Mouse (Mus musculus): Measurements from ENCODE around the gene Micu1. TPM values are rescaled to one million over a fixed set of nuclear protein-coding genes. Genes with fewer than 3 reads are reported as not detected.

Micu1 gene
- polyA plus RNA-seq, 1 experiment from 2014 or later: 72.3 TPM

DNA sequence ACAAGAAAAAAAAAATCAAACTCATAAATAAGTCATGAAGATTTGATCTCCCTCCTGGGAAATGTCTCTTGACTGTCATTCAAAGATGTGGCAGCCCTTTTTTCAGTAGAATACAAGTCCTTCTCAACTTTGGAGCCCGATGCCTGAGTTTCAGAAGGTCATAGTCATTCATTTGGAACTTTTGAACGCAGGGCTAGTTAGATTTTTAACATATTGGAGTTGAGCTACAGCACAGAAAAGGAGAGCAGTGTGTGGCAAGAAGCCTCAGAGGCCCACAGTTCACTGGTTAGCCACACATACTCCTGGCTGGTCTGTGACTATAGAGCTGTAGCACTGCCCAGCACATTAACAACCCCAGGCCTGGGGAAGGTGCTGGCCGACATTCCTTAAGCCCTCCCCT is 96.1 kb downstream of the Micu1 start:
- no peak overlapping the region for H3K4me3 ChIP-seq
- no peak overlapping the region for H3K27ac ChIP-seq
- H3K9me3 ChIP-seq: no peaks in the 10 kb centered on the region
- H3K4me2 ChIP-seq: no peak overlapping the region
- 78% methylated on average over 3 of the region's 3 CpGs for WGBS
- no peak for ATAC-seq (ENCODE audit: borderline replicate concordance, extremely low read depth, low FRiP score, low TSS enrichment)
- H3K9ac ChIP-seq: no peak overlapping the region
- H3K36me3 ChIP-seq: 0 out of 2 replicates have a peak, but pooled peaks cover 4% of the 10 kb centered on the region
- no peaks in the 10 kb centered on the region for H3K27me3 ChIP-seq
- H3K4me1 ChIP-seq: peaks cover 10% of the 10 kb centered on the region; the same call in 1 of the 2 replicates

- ATAC-seq (ENCODE audit: borderline replicate concordance, extremely low read depth, low FRiP score, low TSS enrichment): no peak
- H3K4me3 ChIP-seq: no peak overlapping the region
- H3K9me3 ChIP-seq: no peaks in the 10 kb centered on the region
- no peak overlapping the region for H3K4me2 ChIP-seq
- H3K9ac ChIP-seq: no peak overlapping the region
- no peak overlapping the region for H3K27ac ChIP-seq
- no peaks in the 10 kb centered on the region for H3K36me3 ChIP-seq
- no peaks in the 10 kb centered on the region for H3K27me3 ChIP-seq
- H3K4me1 ChIP-seq: peaks cover 10% of the 10 kb centered on the region; the same call in 1 of the 2 replicates
- 35% methylated on average over 13 of the region's 13 CpGs for WGBS
Observed at GRCm38 (mm10) chr10:59799303-59800044, 97.2 kb downstream of the Micu1 start.

GRCm38 (mm10) chr10:59800159-59800558 is 97.9 kb downstream of the Micu1 start:
- WGBS: 44% methylated on average over 10 of the region's 10 CpGs
- no peak overlapping the region for H3K9ac ChIP-seq
- H3K4me1 ChIP-seq: peaks cover 10% of the 10 kb centered on the region; the same call in 1 of the 2 replicates
- no peak overlapping the region for H3K4me3 ChIP-seq
- ATAC-seq (ENCODE audit: borderline replicate concordance, extremely low read depth, low FRiP score, low TSS enrichment): no peak
- no peaks in the 10 kb centered on the region for H3K9me3 ChIP-seq
- no peak overlapping the region for H3K27ac ChIP-seq
- no peaks in the 10 kb centered on the region for H3K27me3 ChIP-seq
- H3K36me3 ChIP-seq: no peaks in the 10 kb centered on the region
- H3K4me2 ChIP-seq: no peak overlapping the region

GRCm38 (mm10) chr10:59800826-59801501 is 98.7 kb downstream of the Micu1 start:
- H3K4me1 ChIP-seq: peaks cover 10% of the 10 kb centered on the region; the same call in 1 of the 2 replicates
- H3K36me3 ChIP-seq: no peaks in the 10 kb centered on the region
- H3K27me3 ChIP-seq: no peaks in the 10 kb centered on the region
- no peak overlapping the region for H3K9ac ChIP-seq
- H3K27ac ChIP-seq: no peak overlapping the region
- H3K4me3 ChIP-seq: no peak overlapping the region
- WGBS: 78% methylated on average over 12 of the region's 12 CpGs
- peak; percentile 27; the same call in 1 of the 2 replicates for ATAC-seq (ENCODE audit: borderline replicate concordance, extremely low read depth, low FRiP score, low TSS enrichment)
- no peaks in the 10 kb centered on the region for H3K9me3 ChIP-seq
- H3K4me2 ChIP-seq: no peak overlapping the region

- no peak for ATAC-seq (ENCODE audit: borderline replicate concordance, extremely low read depth, low FRiP score, low TSS enrichment)
- WGBS: 90% methylated on average over 4 of the region's 4 CpGs
Observed at GRCm38 (mm10) chr10:59808677-59809076, 106.4 kb downstream of the Micu1 start.

DNA sequence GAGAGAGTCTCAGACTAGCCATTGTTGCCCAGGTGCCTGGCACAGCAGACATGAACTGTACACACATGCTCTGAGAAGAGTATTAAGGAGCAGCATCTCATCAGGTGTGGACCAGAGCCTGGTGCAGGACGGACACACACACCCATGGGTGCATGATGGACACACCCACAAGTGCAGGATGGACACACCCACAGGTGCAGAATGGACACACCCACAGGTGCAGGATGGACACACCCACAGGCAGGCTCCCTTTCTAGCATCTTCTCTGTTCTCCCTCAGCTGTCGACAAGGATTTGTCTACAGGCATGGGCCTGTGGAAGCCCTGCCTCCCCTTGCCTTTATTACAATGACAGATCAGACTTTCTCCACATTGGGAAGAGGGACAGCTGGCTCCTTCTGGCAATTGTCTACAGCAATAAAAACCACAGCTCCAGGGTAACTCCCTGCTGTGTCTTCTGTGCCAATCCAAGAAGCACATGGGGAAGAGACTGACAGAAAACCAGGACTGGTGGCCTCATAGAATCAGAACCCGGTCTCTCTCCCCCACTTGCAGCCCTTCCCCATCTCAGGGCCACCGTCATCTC is 107.8 kb downstream of the Micu1 start:
- Histone ChIP-seq H3K4me2 (no peak overlapping the region), H3K27me3 (no peaks in the 10 kb centered on the region), H3K27ac (no peak overlapping the region), H3K4me1 (0 out of 2 replicates have a peak, but pooled peaks cover 3% of the 10 kb centered on the region), H3K9ac (no peak overlapping the region), H3K36me3 (no peaks in the 10 kb centered on the region), H3K9me3 (no peaks in the 10 kb centered on the region), H3K4me3 (no peak overlapping the region)
- WGBS: 57% methylated on average over 4 of the region's 4 CpGs
- ATAC-seq (ENCODE audit: borderline replicate concordance, extremely low read depth, low FRiP score, low TSS enrichment): no peak

More at GRCm38 (mm10) chr10:59808677-59809076, 106.4 kb downstream of the Micu1 start:
- H3K27me3 ChIP-seq: no peaks in the 10 kb centered on the region
- H3K4me2 ChIP-seq: no peak overlapping the region
- H3K27ac ChIP-seq: no peak overlapping the region
- no peaks in the 10 kb centered on the region for H3K36me3 ChIP-seq
- H3K4me1 ChIP-seq: 0 out of 2 replicates have a peak, but pooled peaks cover 3% of the 10 kb centered on the region
- H3K9ac ChIP-seq: no peak overlapping the region
- H3K4me3 ChIP-seq: no peak overlapping the region
- H3K9me3 ChIP-seq: no peaks in the 10 kb centered on the region

GRCm38 (mm10) chr10:59812939-59813338 is 110.7 kb downstream of the Micu1 start:
- WGBS: 25% methylated on average over 13 of the region's 13 CpGs
- Histone ChIP-seq H3K27ac (no peak overlapping the region), H3K36me3 (no peaks in the 10 kb centered on the region), H3K4me2 (no peak overlapping the region), H3K4me3 (no peak overlapping the region), H3K9ac (no peak overlapping the region), H3K27me3 (no peaks in the 10 kb centered on the region), H3K4me1 (0 out of 2 replicates have a peak, but pooled peaks cover 3% of the 10 kb centered on the region), H3K9me3 (no peaks in the 10 kb centered on the region)
- ATAC-seq (ENCODE audit: borderline replicate concordance, extremely low read depth, low FRiP score, low TSS enrichment): no peak

GRCm38 (mm10) chr10:59813759-59814158 is 111.5 kb downstream of the Micu1 start:
- 90% methylated on average over 9 of the region's 9 CpGs for WGBS
- H3K9ac ChIP-seq: no peak overlapping the region
- no peaks in the 10 kb centered on the region for H3K36me3 ChIP-seq
- H3K9me3 ChIP-seq: no peaks in the 10 kb centered on the region
- 0 out of 2 replicates have a peak, but pooled peaks cover 3% of the 10 kb centered on the region for H3K4me1 ChIP-seq
- H3K4me2 ChIP-seq: no peak overlapping the region
- ATAC-seq (ENCODE audit: borderline replicate concordance, extremely low read depth, low FRiP score, low TSS enrichment): no peak
- no peak overlapping the region for H3K27ac ChIP-seq
- H3K4me3 ChIP-seq: no peak overlapping the region
- H3K27me3 ChIP-seq: no peaks in the 10 kb centered on the region

- ATAC-seq (ENCODE audit: borderline replicate concordance, extremely low read depth, low FRiP score, low TSS enrichment): peak; percentile 40; the same call in 1 of the 2 replicates
- no peaks in the 10 kb centered on the region for H3K9me3 ChIP-seq
- no peak overlapping the region for H3K9ac ChIP-seq
- 0 out of 2 replicates have a peak, but pooled peaks cover 3% of the 10 kb centered on the region for H3K4me1 ChIP-seq
- H3K4me3 ChIP-seq: no peak overlapping the region
- 70% methylated on average over 7 of the region's 7 CpGs for WGBS
- no peak overlapping the region for H3K27ac ChIP-seq
- H3K27me3 ChIP-seq: no peaks in the 10 kb centered on the region
- H3K4me2 ChIP-seq: no peak overlapping the region
- no peaks in the 10 kb centered on the region for H3K36me3 ChIP-seq
Observed at GRCm38 (mm10) chr10:59814505-59815155, 112.4 kb downstream of the Micu1 start.

GRCm38 (mm10) chr10:59816569-59816968 is 114.3 kb downstream of the Micu1 start:
- Histone ChIP-seq H3K27ac (no peak overlapping the region), H3K4me2 (no peak overlapping the region), H3K4me3 (no peak overlapping the region), H3K9ac (no peak overlapping the region), H3K9me3 (no peaks in the 10 kb centered on the region), H3K4me1 (0 out of 2 replicates have a peak, but pooled peaks cover 3% of the 10 kb centered on the region), H3K27me3 (no peaks in the 10 kb centered on the region), H3K36me3 (no peaks in the 10 kb centered on the region)
- ATAC-seq (ENCODE audit: borderline replicate concordance, extremely low read depth, low FRiP score, low TSS enrichment): no peak
- 87% methylated on average over 6 of the region's 6 CpGs for WGBS

DNA sequence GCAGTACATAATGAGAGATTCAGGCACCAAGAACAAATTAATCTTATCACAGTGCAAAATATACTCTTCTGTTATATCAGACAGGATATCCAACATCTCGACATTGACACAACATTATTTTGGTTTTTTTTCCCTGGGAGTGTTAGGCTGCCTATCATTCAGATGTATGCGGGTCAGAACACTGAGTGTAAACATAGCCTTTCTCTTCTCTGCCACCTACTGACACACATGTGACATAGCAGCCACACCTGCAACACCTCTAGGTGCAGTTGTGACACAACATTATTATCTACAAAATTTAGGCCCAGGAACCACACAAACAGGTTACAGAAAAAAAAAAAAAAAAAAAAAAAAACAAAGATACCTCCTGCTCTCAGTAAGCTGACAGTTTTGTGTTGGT is 115.3 kb downstream of the Micu1 start:
- Histone ChIP-seq H3K36me3 (no peaks in the 10 kb centered on the region), H3K9ac (no peak overlapping the region), H3K9me3 (no peaks in the 10 kb centered on the region), H3K4me1 (0 out of 2 replicates have a peak, but pooled peaks cover 3% of the 10 kb centered on the region), H3K4me2 (no peak overlapping the region), H3K27ac (no peak overlapping the region), H3K27me3 (no peaks in the 10 kb centered on the region), H3K4me3 (no peak overlapping the region)
- ATAC-seq (ENCODE audit: borderline replicate concordance, extremely low read depth, low FRiP score, low TSS enrichment): no peak
- WGBS: 29% methylated on average over 2 of the region's 2 CpGs

Data from lung, embryonic 15.5 days (tissue).